26 mouse cellular contexts compared by ENCODE assay signal in the genomic region with DNA sequence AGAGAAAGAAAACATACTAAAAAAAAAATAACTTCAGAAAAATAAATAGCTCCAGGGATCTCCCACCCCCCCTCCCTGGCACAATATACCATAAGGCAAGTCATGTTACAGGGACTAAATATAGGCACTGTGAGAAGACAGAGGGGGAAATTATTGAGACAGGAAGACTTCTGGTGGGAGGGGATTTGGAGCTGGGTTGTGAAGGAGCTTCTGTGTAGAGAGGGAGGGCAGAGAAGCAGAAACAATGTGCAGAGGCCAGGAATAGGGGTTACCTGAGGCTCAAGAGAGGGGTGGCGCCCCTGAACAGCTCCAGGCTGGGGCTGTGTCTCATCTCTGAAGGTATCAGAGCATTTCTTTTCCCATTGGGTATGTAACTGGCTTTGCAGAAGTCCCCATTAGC. TPM values are rescaled to one million over a fixed set of nuclear protein-coding genes. Genes with fewer than 3 reads are reported as not detected.
DNase-seq lines count a peak whose midpoint lies in the region; ATAC-seq and TF ChIP-seq lines count a peak whose summit lies in the region.
"Had no signal": no experiment of that assay in that cellular context is flagged by ENCODE, and none has a peak within 500 bp of the region (broad histone marks: within the 10 kb centered on the region; RNA-seq: fewer than 3 reads in every experiment).

No protein-coding gene starts in this region.

- peaks cover 10% of the 10 kb centered on the region; the same call in 1 of the 2 replicates for H3K4me1 ChIP-seq in embryonic facial prominence, embryonic 14.5 days (ENCODE audit: control insufficient read depth, insufficient read depth, low read length)
- H3K4me1 ChIP-seq in embryonic facial prominence, embryonic 10.5 days: peaks cover 17% of the 10 kb centered on the region
- peaks cover 20% of the 10 kb centered on the region for H3K4me1 ChIP-seq in hindbrain, postnatal 0 days (ENCODE audit: insufficient read depth, low read length)
- H3K4me1 ChIP-seq in hindbrain, embryonic 12.5 days: peaks cover 17% of the 10 kb centered on the region
- H3K4me1 ChIP-seq in lung, adult 2 months (ENCODE audit: control insufficient read depth, insufficient read depth, low read length): peaks cover 10% of the 10 kb centered on the region
- H3K4me1 ChIP-seq: liver, embryonic 15.5 days; stomach, embryonic 15.5 days had no signal

- no peak for DNase-seq in embryonic facial prominence, embryonic 14.5 days (ENCODE audit: low spot score)
- no peak for DNase-seq in embryonic facial prominence, embryonic 10.5 days (ENCODE audit: low spot score)
- DNase-seq in hindbrain, postnatal 0 days (ENCODE audit: low spot score): no peak
- peak; percentile 34 for DNase-seq in right cerebral cortex, adult 18-20 months
- DNase-seq in right cerebral cortex, postnatal 4 days: no peak
- no peak for DNase-seq in lung, adult 2 months
- no peak for DNase-seq in lung, postnatal 36 days
- DNase-seq: adrenal gland, adult 2 months; lung, postnatal 10 days; thymus, postnatal 14 days had no signal

- TF ChIP-seq POLR2A in lung, adult 2 months (IDR thresholded peaks at IDR 0.05; ENCODE audit: borderline replicate concordance, extremely low read depth, low read depth, low read length): no peak

- no peak for TF ChIP-seq CTCF in hindbrain, postnatal 0 days (IDR thresholded peaks at IDR 0.05; ENCODE audit: low read depth)
- no peak for TF ChIP-seq CTCF in lung, adult 2 months (IDR thresholded peaks at IDR 0.05; ENCODE audit: insufficient read depth, low read length)

- no peak overlapping the region for H3K4me3 ChIP-seq in embryonic facial prominence, embryonic 14.5 days (ENCODE audit: low read depth, low read length)
- no peak overlapping the region for H3K4me3 ChIP-seq in embryonic facial prominence, embryonic 10.5 days
- H3K4me3 ChIP-seq in hindbrain, postnatal 0 days (ENCODE audit: low read length): no peak overlapping the region
- H3K4me3 ChIP-seq in hindbrain, embryonic 12.5 days: no peak overlapping the region
- H3K4me3 ChIP-seq in lung, adult 2 months (replicated peaks; ENCODE audit: extremely low read depth, low read depth, low read length): no peak overlapping the region
- H3K4me3 ChIP-seq: heart, embryonic 13.5 days; limb, embryonic 13.5 days; liver, embryonic 15.5 days; stomach, embryonic 15.5 days had no signal

- no peaks in the 10 kb centered on the region for H3K9me3 ChIP-seq in embryonic facial prominence, embryonic 14.5 days (ENCODE audit: control insufficient read depth, low read length)
- no peaks in the 10 kb centered on the region for H3K9me3 ChIP-seq in embryonic facial prominence, embryonic 10.5 days
- no peaks in the 10 kb centered on the region for H3K9me3 ChIP-seq in hindbrain, postnatal 0 days (ENCODE audit: low read length)
- H3K9me3 ChIP-seq in hindbrain, embryonic 12.5 days (replicated peaks): no peaks in the 10 kb centered on the region
- H3K9me3 ChIP-seq: G1E; heart, embryonic 13.5 days; limb, embryonic 13.5 days; liver, embryonic 15.5 days; megakaryocyte, embryonic 14.5 days; stomach, embryonic 15.5 days had no signal

- peak; percentile 9; the same call in 1 of the 2 replicates for ATAC-seq in embryonic facial prominence, embryonic 14.5 days (ENCODE audit: low read depth)
- ATAC-seq in hindbrain, postnatal 0 days: no peak; the same call in 1 of the 2 replicates
- no peak for ATAC-seq in hindbrain, embryonic 12.5 days (ENCODE audit: low FRiP score)
- ATAC-seq: CD4-positive, CD25-positive, alpha-beta regulatory T cell, adult 4 months; intestine, postnatal 0 days had no signal

- no peaks in the 10 kb centered on the region for H3K27me3 ChIP-seq in embryonic facial prominence, embryonic 14.5 days (replicated peaks; ENCODE audit: control insufficient read depth, insufficient read depth, low read length)
- H3K27me3 ChIP-seq in embryonic facial prominence, embryonic 10.5 days (replicated peaks; ENCODE audit: low read depth, poor library complexity, severe bottlenecking): peaks cover 31% of the 10 kb centered on the region
- no peaks in the 10 kb centered on the region for H3K27me3 ChIP-seq in hindbrain, postnatal 0 days (ENCODE audit: insufficient read depth, low read length)
- 0 out of 2 replicates have a peak, but pooled peaks cover 4% of the 10 kb centered on the region for H3K27me3 ChIP-seq in hindbrain, embryonic 12.5 days
- H3K27me3 ChIP-seq: limb, embryonic 13.5 days; stomach, embryonic 15.5 days had no signal

- H3K9ac ChIP-seq in embryonic facial prominence, embryonic 14.5 days (ENCODE audit: low read depth, low read length): no peak overlapping the region
- no peak overlapping the region for H3K9ac ChIP-seq in hindbrain, postnatal 0 days (replicated peaks; ENCODE audit: low read length)
- no peak overlapping the region for H3K9ac ChIP-seq in hindbrain, embryonic 12.5 days
- H3K9ac ChIP-seq: heart, embryonic 13.5 days; limb, embryonic 13.5 days; liver, embryonic 15.5 days; stomach, embryonic 15.5 days had no signal

- H3K36me3 ChIP-seq in embryonic facial prominence, embryonic 14.5 days (ENCODE audit: control insufficient read depth, insufficient read depth, low read length): no peaks in the 10 kb centered on the region
- H3K36me3 ChIP-seq in embryonic facial prominence, embryonic 10.5 days (replicated peaks): no peaks in the 10 kb centered on the region
- H3K36me3 ChIP-seq in hindbrain, postnatal 0 days (ENCODE audit: insufficient read depth, low read length): no peaks in the 10 kb centered on the region
- no peaks in the 10 kb centered on the region for H3K36me3 ChIP-seq in hindbrain, embryonic 12.5 days
- H3K36me3 ChIP-seq: G1E; heart, embryonic 13.5 days; limb, embryonic 13.5 days; liver, embryonic 15.5 days; stomach, embryonic 15.5 days had no signal

- WGBS in embryonic facial prominence, embryonic 14.5 days: 36% methylated on average over 1 of the region's 1 CpGs
- whole genome bisulfite sequencing in embryonic facial prominence, embryonic 10.5 days: 60% methylated on average over 1 of the region's 1 CpGs
- WGBS in hindbrain, postnatal 0 days: 36% methylated on average over 1 of the region's 1 CpGs
- 71% methylated on average over 1 of the region's 1 CpGs for WGBS in hindbrain, embryonic 12.5 days
- WGBS in lung, adult 2 months: 81% methylated on average over 1 of the region's 1 CpGs

- H3K27ac ChIP-seq in embryonic facial prominence, embryonic 14.5 days (replicated peaks; ENCODE audit: low read depth, low read length): no peak overlapping the region
- no peak overlapping the region for H3K27ac ChIP-seq in embryonic facial prominence, embryonic 10.5 days (replicated peaks)
- H3K27ac ChIP-seq in hindbrain, postnatal 0 days: peak overlapping the region; percentile 51; the same call in 1 of the 2 replicates
- H3K27ac ChIP-seq in hindbrain, embryonic 12.5 days: no peak overlapping the region
- H3K27ac ChIP-seq: heart, embryonic 13.5 days; limb, embryonic 13.5 days; liver, embryonic 15.5 days; stomach, embryonic 15.5 days had no signal

- no peak overlapping the region for H3K4me2 ChIP-seq in embryonic facial prominence, embryonic 14.5 days (ENCODE audit: low read depth, low read length)
- 0 out of 2 replicates have a peak overlapping the region, but pooled peaks have one; percentile 7 for H3K4me2 ChIP-seq in hindbrain, postnatal 0 days (ENCODE audit: low read depth, low read length)
- no peak overlapping the region for H3K4me2 ChIP-seq in hindbrain, embryonic 12.5 days (replicated peaks)
- H3K4me2 ChIP-seq: heart, embryonic 13.5 days; limb, embryonic 13.5 days; liver, embryonic 15.5 days; stomach, embryonic 15.5 days had no signal

RNA-seq across cellular contexts. Expression of gene Rprml, which starts 16.3 kb away (rescaled TPM):
- polyA plus RNA-seq in embryonic facial prominence, embryonic 14.5 days (2014; fragmentation: Nextera tagmentation; extraction: Ambion mirVana): not detected in 2 replicates
- 0.15 and 0.39 TPM in 2 replicates for polyA plus RNA-seq in embryonic facial prominence, embryonic 10.5 days (2016; fragmentation: Nextera tagmentation; extraction: Ambion mirVana)
- total RNA-seq in hindbrain, postnatal 0 days (2014; rRNA removed): 10.5 and 13.6 TPM in 2 replicates
- 5.9 and 6.3 TPM in 2 replicates for polyA plus RNA-seq in hindbrain, postnatal 0 days (2015; fragmentation: Nextera tagmentation; extraction: Ambion mirVana)
- polyA plus RNA-seq in hindbrain, embryonic 12.5 days (2016; fragmentation: Nextera tagmentation; extraction: Ambion mirVana): not detected in 2 replicates
- polyA plus RNA-seq in lung, adult 2 months (2012; rRNA removed): 10.4 and 13.2 TPM in 2 replicates
- total RNA-seq: G1E; gastrocnemius, adult 18-20 months; granulocyte monocyte progenitor cell, adult 5-6 weeks; heart, postnatal 4 days had no signal
- polyA plus RNA-seq: CD4-positive, CD25-positive, alpha-beta regulatory T cell, adult 4 months; G1E; heart, embryonic 13.5 days; kidney, embryonic 16.5 days; liver, embryonic 15.5 days; spleen, adult 2 months; stomach, embryonic 15.5 days had no signal

RNA-seq across cellular contexts. Expression of gene Lyzl6, which starts 27.0 kb away (rescaled TPM):
- not detected in 2 replicates for polyA plus RNA-seq in embryonic facial prominence, embryonic 14.5 days (2014; fragmentation: Nextera tagmentation; extraction: Ambion mirVana)
- not detected in 2 replicates for polyA plus RNA-seq in embryonic facial prominence, embryonic 10.5 days (2016; fragmentation: Nextera tagmentation; extraction: Ambion mirVana)
- not detected in 2 replicates for total RNA-seq in hindbrain, postnatal 0 days (2014; rRNA removed)
- not detected in 2 replicates for polyA plus RNA-seq in hindbrain, postnatal 0 days (2015; fragmentation: Nextera tagmentation; extraction: Ambion mirVana)
- not detected in 2 replicates for polyA plus RNA-seq in hindbrain, embryonic 12.5 days (2016; fragmentation: Nextera tagmentation; extraction: Ambion mirVana)
- polyA plus RNA-seq in lung, adult 2 months (2012; rRNA removed): not detected in 2 replicates
- total RNA-seq: adrenal gland, adult 2 months; G1E; gastrocnemius, adult 18-20 months; granulocyte monocyte progenitor cell, adult 5-6 weeks; heart, postnatal 4 days; left cerebral cortex, adult 18-20 months had no signal
- polyA plus RNA-seq: adrenal gland, adult 2 months; CD4-positive, CD25-positive, alpha-beta regulatory T cell, adult 4 months; embryonic facial prominence, embryonic 11.5 days; G1E; heart, embryonic 13.5 days; intestine, postnatal 0 days; kidney, embryonic 16.5 days; limb, embryonic 13.5 days; liver, embryonic 15.5 days; spleen, adult 2 months; stomach, embryonic 15.5 days had no signal

RNA-seq across cellular contexts. Expression of gene Gosr2, which starts 32.0 kb away (rescaled TPM):
- 93.7 and 106 TPM in 2 replicates for polyA plus RNA-seq in embryonic facial prominence, embryonic 14.5 days (2014; fragmentation: Nextera tagmentation; extraction: Ambion mirVana)
- 96.6 and 99.6 TPM in 2 replicates for polyA plus RNA-seq in embryonic facial prominence, embryonic 10.5 days (2016; fragmentation: Nextera tagmentation; extraction: Ambion mirVana)
- total RNA-seq in hindbrain, postnatal 0 days (2014; rRNA removed): 101 and 102 TPM in 2 replicates
- polyA plus RNA-seq in hindbrain, postnatal 0 days (2015; fragmentation: Nextera tagmentation; extraction: Ambion mirVana): 93.3 and 99.4 TPM in 2 replicates
- 97.2 and 98.7 TPM in 2 replicates for polyA plus RNA-seq in hindbrain, embryonic 12.5 days (2016; fragmentation: Nextera tagmentation; extraction: Ambion mirVana)
- polyA plus RNA-seq in lung, adult 2 months (2012; rRNA removed): 60.4 and 78.2 TPM in 2 replicates

RNA-seq across cellular contexts. Expression of gene Gm884, which starts 44.8 kb away (rescaled TPM):
- polyA plus RNA-seq in embryonic facial prominence, embryonic 14.5 days (2014; fragmentation: Nextera tagmentation; extraction: Ambion mirVana): not detected in 2 replicates
- not detected in 2 replicates for polyA plus RNA-seq in embryonic facial prominence, embryonic 10.5 days (2016; fragmentation: Nextera tagmentation; extraction: Ambion mirVana)
- not detected in 2 replicates for total RNA-seq in hindbrain, postnatal 0 days (2014; rRNA removed)
- polyA plus RNA-seq in hindbrain, postnatal 0 days (2015; fragmentation: Nextera tagmentation; extraction: Ambion mirVana): 0.03 TPM in 1 of 2 replicates, not detected in the other
- not detected in 2 replicates for polyA plus RNA-seq in hindbrain, embryonic 12.5 days (2016; fragmentation: Nextera tagmentation; extraction: Ambion mirVana)
- polyA plus RNA-seq in lung, adult 2 months (2012; rRNA removed): not detected in 2 replicates
- total RNA-seq: adrenal gland, adult 2 months; gastrocnemius, adult 18-20 months; granulocyte monocyte progenitor cell, adult 5-6 weeks; heart, postnatal 4 days had no signal
- polyA plus RNA-seq: adrenal gland, adult 2 months; CD4-positive, CD25-positive, alpha-beta regulatory T cell, adult 4 months; embryonic facial prominence, embryonic 11.5 days; G1E; heart, embryonic 13.5 days; intestine, postnatal 0 days; kidney, embryonic 16.5 days; limb, embryonic 13.5 days; liver, embryonic 15.5 days; spleen, adult 2 months; stomach, embryonic 15.5 days had no signal
